Mouse (Mus musculus) cerebellum, adult 18-20 months (tissue): Measurements from ENCODE around the gene Dars.

Source experiments
- DNase-seq, 2 experiments: peaks; one replicate each; pipeline ENCODE4 v3.0.0; 2021

Dars gene

DNA sequence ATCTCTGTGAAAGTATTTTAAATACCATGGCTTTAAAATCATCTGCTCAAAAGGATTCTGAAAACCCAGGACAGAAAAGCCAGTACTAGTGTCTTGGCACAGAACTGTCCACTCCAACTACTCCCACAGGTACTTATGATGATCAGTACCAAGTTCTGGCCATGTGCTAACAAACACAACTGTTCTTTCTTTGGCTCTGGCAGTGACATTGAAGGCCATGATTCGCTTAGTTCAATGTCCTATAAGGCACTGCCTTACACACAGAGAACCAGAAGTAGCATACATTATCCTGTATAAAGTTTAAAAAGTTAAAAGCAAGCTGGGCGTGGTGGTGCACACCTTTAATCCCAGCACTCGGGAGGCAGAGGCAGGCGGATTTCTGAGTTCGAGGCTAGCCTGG, 6.0 kb downstream of the Dars start:
- DNase-seq = no peak

DNA sequence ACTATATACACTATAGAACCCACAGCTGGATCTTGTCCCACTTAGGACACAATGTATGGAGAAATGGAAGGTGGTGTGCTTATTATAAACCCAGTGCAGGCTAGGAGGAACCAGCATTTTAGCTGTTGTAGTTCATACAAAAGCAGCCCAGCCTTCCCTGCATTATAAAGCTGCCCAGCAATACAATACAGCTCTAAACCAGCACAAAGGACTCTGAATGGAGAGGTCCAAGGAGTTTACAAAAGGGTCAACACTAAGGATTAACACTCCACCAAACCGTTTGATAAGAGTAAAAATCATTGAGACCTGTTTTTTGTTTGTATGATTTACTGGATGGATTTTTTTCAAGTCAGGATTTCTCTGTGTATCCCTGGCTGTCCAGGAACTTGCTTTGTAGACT, 10.3 kb downstream of the Dars start:
- no peak for DNase-seq

DNA sequence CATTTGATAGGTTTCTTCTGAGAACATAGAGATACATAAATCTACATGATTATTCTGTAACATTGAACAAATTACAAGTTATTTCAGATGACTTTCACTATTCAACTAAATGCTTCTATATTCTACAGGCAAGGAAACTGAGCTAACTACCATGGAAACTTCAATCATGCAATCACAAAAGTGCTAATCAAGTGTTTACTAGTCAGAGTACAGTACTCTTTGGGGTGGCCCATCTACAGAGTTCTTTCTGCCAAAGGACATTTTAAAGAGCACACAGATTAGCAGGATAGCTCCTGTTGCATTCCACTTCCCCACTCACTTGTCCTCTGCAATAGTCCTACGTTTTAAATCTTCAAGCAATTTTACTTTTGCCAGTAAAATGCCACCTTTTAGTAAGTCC, 11.5 kb downstream of the Dars start:
- no peak for DNase-seq

DNA sequence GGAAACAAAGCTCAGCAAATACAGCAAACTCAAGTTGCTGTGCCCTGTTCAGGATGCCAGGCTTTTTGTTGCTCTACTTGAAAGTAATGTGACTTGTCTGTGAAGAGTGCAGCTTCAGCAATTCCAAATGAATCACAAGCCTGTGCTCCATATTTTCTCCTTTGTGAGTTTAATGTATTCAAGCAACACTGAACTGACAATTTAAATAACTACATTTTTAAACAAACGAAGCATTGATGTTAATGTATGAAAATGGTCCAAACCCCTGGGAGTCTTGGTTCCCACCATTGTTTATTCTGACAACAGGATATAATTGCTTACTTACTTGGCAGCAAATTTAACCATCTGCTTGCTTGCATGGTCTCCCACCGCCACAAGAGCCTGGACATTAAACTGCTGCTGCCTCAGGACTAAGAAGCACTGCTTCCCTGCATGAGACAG, 12.1 kb downstream of the Dars start:
- peak in 1 of 2 experiments; percentile 8 for DNase-seq

DNA sequence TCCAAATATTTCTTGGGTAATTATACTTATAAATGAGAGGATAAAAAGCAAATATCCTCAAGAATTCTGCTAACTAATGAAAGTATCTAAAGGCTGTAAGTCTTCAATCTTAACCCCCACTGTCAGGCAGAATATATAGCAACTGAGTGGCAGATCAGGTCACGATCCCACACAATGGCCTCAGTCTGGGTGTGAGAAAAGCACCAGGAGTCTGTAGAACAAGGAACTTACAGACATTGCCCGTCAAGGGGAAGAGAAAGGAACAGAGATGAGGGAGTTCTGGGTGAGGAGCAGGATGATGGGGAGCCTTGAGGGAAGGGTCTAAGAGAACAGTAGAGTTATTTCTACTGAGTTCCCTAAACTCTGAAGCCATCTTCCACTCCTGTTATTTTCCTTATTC, 16.2 kb downstream of the Dars start:
- DNase-seq = no peak

DNA sequence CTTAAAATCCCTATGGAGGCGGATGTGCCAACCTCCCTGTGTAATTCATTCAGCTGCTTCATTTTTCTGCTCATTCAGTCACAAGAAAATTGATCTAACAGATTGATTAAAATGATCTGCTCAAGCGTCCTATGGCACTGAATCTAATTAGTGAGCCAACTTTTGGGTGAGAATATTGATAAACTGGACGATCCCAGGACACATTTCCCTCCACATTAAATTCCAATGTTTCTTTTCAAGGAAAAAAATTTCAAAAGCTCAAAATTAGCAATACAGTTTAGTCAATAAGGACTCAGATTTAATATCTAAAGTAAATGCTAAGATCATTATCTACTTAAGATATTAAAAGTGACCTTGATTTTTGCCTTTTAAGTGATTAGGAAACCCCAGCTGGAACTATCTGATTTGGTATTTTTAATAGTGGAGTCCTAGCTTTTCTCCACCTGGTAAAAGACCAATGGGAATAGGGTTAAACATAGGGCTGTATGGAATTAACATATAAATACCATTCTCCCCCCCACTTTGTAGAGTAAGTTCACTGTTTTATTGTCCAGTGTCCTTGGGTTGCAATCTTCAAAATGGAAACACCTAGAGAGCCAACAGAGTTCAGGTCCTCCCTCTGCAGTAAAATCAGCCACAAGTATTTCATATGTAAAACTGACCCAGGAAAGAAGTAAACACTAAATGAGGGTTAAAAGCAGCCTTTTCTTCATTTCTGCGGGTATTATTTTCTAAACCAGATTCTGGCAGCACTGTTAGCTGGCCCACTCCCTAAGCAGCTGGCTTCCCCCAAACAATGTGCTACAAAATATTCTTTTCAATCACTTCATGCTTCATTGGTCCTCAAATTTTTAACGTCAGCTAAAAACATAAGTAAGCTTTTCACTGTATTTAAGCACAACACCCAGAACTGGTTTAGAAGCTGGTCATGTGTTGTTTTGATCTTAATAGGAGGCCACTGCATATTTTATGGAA, 16.9 kb downstream of the Dars start:
- no peak for DNase-seq

DNA sequence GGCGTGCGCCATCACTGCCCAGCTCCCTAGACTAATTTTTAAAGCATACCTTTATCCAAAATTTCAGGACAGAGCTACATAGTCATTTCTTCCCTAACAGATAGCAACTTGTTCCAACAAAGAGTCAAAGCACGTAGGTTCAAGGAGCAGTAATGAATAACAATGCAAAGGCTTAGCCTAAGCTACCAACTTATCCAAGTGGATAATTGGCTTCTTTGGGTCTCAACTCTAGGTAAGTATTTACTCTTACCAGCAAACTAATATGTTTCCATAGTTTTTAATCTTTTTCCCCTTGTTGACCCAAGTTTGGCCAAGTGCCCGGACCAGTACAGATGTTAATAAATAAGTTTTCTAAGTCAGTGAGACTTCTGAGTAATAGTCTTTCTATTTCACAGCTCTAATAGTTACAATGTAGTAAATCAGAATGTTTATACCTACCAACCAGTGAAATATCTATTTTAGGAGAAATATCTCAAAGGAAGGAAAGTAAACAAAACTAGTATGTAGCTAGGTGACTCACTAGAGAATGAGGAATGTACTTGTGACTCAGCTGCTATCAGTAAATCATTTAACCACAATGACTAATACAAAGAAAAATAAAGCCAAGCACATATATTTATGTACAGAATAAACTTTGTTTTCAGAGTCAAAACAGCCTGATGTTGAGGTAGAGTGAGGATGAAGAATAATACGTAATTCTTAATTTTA, 18.3 kb downstream of the Dars start:
- DNase-seq = no peak

DNA sequence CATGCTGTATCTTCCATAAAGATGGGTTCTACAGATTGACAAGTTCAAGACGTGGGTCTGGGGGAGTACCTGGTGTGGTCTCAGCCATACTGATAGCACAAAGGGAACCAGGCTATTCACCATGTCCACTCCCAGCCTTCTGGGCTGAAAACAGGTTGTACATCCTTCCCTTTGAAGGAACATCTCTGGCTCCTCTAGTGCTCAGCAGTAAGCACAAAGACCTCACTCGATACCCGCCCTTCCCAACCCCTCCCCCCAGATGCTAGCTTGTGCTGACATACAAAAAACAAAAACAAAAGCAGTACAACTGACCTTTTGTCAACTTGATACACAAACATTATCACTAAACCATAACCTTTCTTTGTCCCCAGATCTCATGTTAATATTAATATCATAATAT, 22.5 kb downstream of the Dars start:
- DNase-seq = no peak

DNA sequence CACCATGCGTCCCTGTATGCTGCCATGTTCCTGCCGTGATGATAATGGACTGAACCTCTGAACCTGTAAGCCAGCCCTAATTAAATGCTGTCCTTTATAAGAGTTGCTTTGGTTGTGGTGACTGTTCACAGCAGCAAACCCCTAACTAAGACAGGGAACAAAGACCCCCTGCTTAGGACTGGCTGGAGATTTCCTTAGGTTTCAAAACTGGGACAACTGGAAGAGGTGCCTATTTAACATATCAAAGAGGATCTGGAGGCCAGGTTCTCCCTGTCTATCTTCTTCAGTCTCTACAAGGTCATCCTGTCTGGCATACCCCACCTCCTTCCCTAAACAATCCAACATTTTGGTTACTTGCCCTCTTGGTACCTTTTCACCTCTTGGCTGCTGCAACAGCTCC, 24.8 kb downstream of the Dars start:
- DNase-seq = no peak

DNA sequence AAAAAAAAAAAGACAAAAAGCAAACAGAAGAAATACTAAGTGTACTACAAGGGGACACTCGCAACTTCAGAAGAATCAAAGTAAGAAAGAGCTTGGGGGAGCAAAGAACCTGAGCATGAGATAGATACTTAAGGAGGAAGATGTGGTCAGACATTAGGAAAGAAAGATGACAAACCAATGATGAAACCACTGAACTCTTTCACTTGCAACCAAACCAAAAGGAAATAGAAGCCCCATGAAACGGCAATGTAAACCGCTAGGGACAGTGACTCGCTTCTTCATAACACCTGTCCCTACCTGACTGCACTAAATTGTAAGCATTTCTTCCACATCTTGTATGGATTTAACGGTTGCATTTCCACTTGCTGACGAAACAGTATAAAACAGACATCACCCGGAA, 30.7 kb downstream of the Dars start:
- DNase-seq = no peak

DNA sequence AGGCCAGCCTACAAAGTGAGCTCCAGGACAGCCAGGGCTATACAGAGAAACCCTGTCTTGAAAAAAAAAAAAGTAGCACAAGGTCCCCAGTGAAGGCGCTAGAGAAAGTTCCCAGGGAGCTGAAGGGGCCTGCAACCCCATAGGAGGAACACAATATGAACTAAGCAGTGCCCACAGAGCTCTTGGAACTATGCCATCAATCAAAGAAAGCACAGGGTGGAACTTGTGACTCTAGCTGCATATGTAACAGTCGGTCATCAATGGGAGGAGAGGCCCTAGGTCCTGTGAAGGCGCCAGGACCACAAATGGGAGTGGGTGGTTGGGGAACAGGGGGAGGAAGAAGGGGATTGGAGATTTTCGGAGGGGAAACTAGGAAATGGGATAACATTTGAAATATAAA, 40.3 kb downstream of the Dars start:
- no peak for DNase-seq

DNA sequence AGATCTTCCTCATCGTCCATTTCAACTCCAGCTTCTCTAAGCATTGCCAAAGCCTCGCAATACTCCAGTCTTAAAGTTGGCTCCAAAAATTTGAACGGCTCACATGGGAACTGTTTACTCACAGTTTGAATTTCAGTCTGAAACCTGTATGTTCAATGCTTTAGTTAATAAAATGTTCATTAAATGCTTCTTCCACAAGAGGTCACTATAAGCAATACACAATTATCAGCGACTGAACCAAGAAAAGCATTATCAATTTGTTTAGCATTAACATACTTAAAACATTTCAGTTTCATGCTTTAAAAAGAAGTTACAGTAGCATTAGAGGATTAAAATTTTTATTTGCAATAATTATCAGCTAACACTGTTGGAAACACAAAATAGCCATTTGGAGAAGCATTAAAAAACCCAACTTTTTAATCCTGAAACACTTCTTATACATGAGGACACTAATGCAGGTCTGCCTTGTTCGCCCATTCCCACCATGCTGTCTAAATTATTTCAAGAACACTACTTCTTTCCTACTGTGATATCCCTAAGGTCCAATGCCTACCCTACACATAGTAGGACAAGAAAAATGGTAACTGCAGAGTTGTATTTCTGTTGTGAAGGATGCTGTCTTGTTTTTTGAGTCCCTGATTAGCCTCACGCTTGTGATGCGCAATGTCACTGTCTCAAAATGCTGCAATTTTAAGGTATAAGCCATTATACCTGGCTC, 44.9 kb downstream of the Dars start:
- no peak for DNase-seq

DNA sequence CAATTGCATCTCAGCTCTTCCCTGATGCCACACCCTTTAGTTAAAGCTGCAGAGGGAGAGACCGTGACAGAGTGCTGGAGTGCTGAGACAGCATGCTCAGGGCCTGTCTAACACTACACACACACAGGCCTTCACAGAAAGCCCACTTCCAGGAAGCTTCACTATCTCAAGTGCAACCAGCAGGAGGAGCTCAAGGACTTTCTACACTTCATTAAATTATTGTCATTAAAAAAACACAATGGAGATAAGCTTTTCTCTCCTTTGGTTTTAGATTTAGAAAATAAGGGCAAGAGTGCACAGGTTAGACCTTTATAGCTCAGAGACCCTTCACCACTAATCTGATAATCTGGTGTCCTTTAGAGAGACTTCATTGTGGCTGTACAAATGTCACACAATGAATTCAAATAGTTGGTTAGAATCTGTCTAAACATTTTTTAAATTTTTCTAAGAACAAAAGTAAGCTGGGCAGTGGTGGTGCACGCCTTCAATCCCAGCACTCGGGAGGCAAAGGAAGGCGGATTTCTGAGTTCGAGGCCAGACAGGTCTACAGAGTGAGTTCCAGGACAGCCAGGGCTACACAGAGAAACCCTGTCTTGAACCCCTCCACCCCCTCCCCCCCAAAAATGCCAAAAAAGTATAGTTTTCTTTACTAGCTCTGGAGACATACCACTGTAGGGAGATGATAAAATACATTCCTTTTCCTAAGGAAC, 48.3 kb downstream of the Dars start:
- DNase-seq = no peak

DNA sequence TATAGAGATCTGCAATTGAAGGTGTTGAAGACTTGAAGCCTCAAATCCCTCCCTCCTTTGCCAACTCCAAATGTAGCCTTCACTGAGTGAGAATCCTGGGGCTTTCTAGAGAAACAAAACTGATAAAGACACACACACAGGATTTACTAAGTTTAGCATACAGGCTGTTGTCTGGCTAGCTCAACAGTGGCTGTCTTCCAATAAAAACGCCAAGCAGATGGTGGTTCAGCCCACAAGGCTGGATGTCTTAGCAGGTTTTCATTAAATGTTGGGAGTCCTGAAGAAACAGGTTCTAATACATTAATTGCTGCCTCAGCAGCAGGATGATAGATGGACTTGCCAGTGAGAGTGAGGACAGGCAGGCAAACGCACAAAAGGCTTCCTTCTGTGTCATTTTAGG, 56.6 kb downstream of the Dars start:
- peak; percentile 61 to 66 for DNase-seq

DNA sequence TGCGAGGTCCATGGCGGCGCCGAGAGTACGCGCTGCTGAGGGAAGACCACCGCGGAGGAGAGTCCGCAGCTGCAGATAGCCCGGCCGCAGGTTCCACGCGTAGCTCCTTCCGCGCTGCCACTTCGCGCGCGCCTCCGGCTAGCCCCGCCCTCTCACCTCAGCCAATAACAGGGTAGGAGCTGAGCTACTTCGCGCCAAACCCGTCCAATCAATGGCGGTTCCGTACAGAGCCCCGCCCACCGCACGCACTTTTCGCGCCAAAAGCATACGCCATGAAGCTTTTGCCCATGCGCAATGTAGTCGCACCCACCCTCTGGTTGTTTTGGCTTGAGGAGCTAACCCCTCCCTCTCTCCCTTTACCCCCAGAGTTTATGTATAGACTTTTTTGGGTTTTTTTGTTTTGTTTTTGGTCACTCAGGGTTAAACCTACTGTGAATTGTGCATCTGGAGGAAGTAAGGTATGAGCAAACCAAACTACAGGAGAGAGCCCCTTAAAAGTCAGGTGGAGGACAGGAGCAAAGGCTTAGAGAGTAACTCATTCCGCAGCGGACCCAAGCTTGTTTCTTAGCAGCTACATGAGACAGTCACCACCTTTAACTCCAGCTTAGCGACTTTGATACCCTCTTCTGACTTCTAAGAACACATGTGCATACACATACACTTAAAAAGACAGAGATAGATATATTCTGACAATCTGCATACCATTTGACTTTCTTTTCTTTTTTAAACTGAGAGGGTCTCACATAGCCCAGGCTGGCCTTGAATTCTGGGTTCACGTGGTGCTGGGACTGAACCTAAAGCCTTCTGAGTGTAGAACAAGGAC, 57.4 kb downstream of the Dars start, which contains the start of gene Mcm6:
Gene Mcm6 (minus strand): TSS at position 111 of the 823 bp plus-strand sequence.
- peak; percentile 90 to 93 for DNase-seq

DNA sequence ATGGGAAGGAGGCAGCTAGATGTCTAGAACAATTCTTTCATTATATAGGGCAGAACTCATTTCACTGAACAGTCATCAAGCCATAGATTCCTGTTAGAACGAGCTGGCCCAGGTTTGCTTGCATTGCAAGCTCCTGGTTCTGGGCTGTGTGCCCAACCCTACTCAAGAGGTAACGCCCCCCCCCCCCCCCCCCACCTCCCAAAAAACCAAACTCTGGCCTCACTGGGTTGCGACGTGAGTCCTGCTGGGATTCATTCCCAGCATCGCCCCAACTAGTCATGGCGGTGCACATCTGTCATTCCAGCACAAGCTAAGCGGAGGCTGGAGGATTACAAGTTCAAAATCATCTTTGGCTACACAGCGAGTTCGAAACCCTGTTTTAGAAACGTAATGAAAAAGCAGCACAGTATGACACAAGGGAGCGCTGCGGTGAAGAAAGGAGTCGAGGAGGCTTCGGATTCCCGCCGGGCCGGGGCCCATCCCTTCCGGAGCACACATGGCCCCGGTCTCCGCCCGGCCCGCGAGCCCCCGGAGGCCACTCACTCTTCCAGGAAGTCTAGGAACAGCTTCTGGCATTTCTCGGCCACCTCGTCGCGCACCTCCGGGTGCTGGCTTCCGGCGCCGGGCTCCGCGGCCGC, 58.1 kb downstream of the Dars start:
- no peak for DNase-seq

DNA sequence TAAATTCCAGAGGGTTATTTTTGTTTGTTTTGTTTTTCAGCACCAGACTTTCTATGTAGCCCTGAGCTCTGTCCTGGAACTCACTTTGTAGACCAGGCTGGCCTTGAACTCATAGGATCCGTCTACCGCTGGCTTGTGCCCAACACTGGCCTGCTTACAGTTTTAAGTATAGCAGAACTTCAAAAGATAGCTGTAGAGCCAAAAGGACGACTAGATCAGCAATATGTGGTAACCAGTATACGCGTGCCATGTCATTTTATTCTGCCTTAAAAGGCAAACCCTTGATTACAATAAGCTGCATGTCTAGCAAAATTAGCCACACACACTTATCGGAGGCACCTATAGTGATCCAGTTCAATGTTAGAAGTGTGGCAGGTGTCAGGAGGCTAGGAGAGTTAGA, 58.9 kb downstream of the Dars start:
- no peak for DNase-seq

DNA sequence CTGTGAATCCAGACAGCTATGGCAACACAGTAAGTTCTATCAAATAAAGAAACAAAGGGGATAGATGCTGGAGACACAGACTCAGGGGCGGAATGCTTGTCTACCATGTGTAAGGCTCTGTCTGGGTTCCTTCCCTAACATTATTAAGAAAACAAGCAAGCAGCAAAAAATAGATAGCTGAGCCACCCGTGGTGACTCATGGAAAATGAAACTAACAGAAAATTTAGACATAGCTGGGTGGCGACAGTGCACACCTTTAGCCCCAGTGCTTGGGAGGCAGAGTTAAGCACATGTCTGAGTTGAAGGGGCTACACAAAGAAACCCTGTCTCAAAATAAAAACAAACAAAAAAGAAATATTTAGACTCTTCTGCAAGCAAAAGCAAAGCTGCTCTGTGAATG, 59.7 kb downstream of the Dars start:
- DNase-seq = no peak

DNA sequence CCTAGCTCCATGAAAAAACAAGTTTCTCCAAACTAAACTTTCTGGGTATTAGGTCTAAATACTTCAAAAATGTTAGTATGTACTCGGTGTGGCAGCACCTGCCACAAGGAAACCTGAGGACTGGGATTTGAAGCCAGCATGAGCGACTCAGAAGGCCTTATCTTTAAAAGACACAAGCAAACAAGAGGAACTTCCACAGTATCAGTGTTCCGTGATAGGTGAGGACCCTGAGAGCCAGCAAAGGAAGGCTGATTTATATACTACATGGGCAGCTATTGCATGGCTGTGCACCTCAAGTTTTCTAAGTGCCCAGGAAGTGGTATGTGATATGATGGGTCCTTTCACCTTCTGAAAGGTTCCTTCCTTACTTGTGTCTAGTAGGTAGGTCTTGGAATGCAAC, 64.1 kb downstream of the Dars start:
- no peak for DNase-seq

DNA sequence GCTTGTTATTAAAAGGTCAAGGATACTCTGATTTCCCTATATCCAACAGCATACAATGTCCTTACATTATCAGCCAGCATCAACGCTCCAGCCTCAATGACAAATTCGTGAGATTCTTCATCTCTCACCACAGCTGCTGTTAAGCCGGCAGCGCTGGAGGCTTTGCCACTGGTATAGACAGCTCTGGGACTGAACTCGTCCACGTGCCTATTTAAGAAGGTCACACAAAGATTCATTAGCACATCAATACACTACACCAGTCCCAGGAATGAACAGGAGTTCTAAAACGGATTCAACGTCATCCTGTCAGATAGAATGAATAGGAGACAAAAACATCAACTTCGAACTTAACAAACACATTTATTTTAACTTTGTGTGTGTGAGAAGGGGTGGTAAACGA, 72.9 kb downstream of the Dars start:
- DNase-seq = no peak

DNA sequence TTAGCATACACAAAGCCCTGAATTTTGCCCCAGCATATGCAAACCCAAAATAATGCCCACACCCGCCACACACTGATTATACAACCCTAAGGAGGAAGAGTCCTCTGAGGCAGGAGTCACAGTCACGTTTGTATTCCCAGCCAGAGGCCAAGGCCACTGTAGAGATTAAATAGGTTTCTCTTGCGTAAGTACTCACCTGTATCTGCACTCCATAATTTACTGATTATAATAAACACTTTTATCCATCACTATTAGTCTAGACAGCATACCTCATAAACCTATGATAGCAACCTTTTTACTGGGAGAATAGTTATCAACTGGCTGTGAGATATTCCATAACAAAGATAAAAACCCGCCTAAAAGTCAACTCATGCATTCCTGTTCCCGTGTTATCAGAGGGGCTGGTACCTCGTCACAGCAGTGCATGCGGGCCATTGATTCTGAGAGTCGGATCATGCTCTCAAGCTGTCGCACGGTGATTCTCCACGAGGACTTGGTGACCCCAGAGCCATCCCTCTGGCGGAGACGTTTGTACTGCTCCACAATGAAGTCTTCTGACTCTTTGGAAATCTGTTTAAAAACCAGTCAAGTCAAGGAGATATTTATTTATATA, 79.4 kb downstream of the Dars start:
- no peak for DNase-seq
